Mouse (Mus musculus) intestine, embryonic 14.5 days (tissue): ENCODE results near the gene Degs2. TPM values are rescaled to one million over a fixed set of nuclear protein-coding genes. Genes with fewer than 3 reads are reported as not detected.
A peak's percentile ranks its signal among the peaks of the same experiment; 100 is the strongest.

Experiments
- ATAC-seq: fragments of 200-750 bp; cut with Nextera tagmentation; replicated peaks from 2 replicates; pipeline ENCODE4 v1.8.0; 2017; ENCODE audit warnings: low read depth, moderate number of reproducible peaks, moderate TSS enrichment, moderate library complexity; ENCODE audit not compliant: low FRiP score, low TSS enrichment
- DNase-seq: peaks from one replicate; pipeline ENCODE4 v3.0.0-alpha.2; 2018; ENCODE audit warnings: low spot score
- H3K27ac ChIP-seq: fragments of 300-500 bp; sonication (generic); 2 replicates; pipeline ENCODE4 v1.5.1; 2014; ENCODE audit warnings: low read depth, mild to moderate bottlenecking, control low read depth
- H3K27me3 ChIP-seq: fragments of 300-500 bp; sonication (generic); replicated peaks from 2 replicates; pipeline ENCODE4 v1.6.1; 2014; ENCODE audit warnings: low read length, control low read depth; ENCODE audit not compliant: control insufficient read depth, insufficient read depth
- H3K36me3 ChIP-seq: fragments of 300-500 bp; sonication (generic); 2 replicates; pipeline ENCODE4 v1.6.1; 2014; ENCODE audit warnings: low read length, control low read depth; ENCODE audit not compliant: control insufficient read depth, insufficient read depth
- H3K4me1 ChIP-seq: fragments of 300-500 bp; sonication (generic); replicated peaks from 2 replicates; pipeline ENCODE4 v1.6.1; 2014; ENCODE audit warnings: low read length, control low read depth, mixed read lengths; ENCODE audit not compliant: control insufficient read depth, insufficient read depth
- H3K4me2 ChIP-seq: fragments of 300-500 bp; sonication (generic); 2 replicates; pipeline ENCODE4 v1.6.1; 2014; ENCODE audit warnings: low read length
- H3K4me3 ChIP-seq: fragments of 300-500 bp; sonication (generic); 2 replicates; pipeline ENCODE4 v1.5.1; 2014; ENCODE audit warnings: low read depth, low read length, control low read depth, mixed read lengths
- H3K9ac ChIP-seq: fragments of 300-500 bp; sonication (generic); 2 replicates; pipeline ENCODE4 v1.6.1; 2014; ENCODE audit warnings: mild to moderate bottlenecking, low read length
- H3K9me3 ChIP-seq: fragments of 300-500 bp; sonication (generic); 2 replicates; pipeline ENCODE4 v1.6.1; 2016; ENCODE audit warnings: low read length, control low read depth; ENCODE audit not compliant: control insufficient read depth
- WGBS: fragments of 180-500 bp; shearing (Covaris S2); extraction: QIAGEN DNeasy Blood & Tissue Kit; methylation state at CpG from one replicate; pipeline ENCODE4 v1.1.7; 2014; 5-methylcytosine and 5-hydroxymethylcytosine counted together
- polyA plus RNA-seq: library from polyadenylated mRNA; unstranded; fragments of >200 nt; fragmentation: Nextera tagmentation; extraction: Ambion mirVana; gene quantifications from 2 replicates; pipeline ENCODE4 v1.2.1, GENCODE M21; 2014

Degs2 gene
- polyA plus RNA-seq = 43.9 and 51.6 TPM in 2 replicates

GRCm38 (mm10) chr12:108702185-108702584, at the start of gene Degs2:
Gene Degs2 (minus strand): TSS chr12:108702315.
- ATAC-seq (peak; percentile 79), DNase-seq (peak; percentile 72)
- peak within 1 kb of the TSS; percentile 47 for H3K4me2 ChIP-seq
- peak within 1 kb of the TSS; percentile 31 for H3K4me3 ChIP-seq
- no peak within 1 kb of the TSS for H3K27ac ChIP-seq
- WGBS = 1% methylated on average over 32 of the region's 32 CpGs
- peaks cover 5% of the 10 kb centered on the region; the same call in 1 of the 2 replicates for H3K4me1 ChIP-seq
- H3K36me3 ChIP-seq = no peaks in the 10 kb centered on the region
- no peaks in the 10 kb centered on the region for H3K9me3 ChIP-seq
- H3K27me3 ChIP-seq = peaks cover 37% of the 10 kb centered on the region
- peak within 1 kb of the TSS; percentile 22; the same call in 1 of the 2 replicates for H3K9ac ChIP-seq

GRCm38 (mm10) chr12:108751790-108752189, 49.7 kb upstream of the Degs2 start:
- no peak for DNase-seq
- Histone ChIP-seq H3K27ac (no peak overlapping the region), H3K27me3 (no peaks in the 10 kb centered on the region), H3K9ac (no peak overlapping the region), H3K36me3 (no peaks in the 10 kb centered on the region), H3K4me2 (no peak overlapping the region), H3K4me1 (no peaks in the 10 kb centered on the region), H3K9me3 (no peaks in the 10 kb centered on the region), H3K4me3 (no peak overlapping the region)
- ATAC-seq = no peak
- 60% methylated on average over 9 of the region's 9 CpGs for WGBS

GRCm38 (mm10) chr12:108750226-108750625, 48.1 kb upstream of the Degs2 start:
- 84% methylated on average over 3 of the region's 3 CpGs for WGBS
- ATAC-seq (no peak), DNase-seq (no peak)

GRCm38 (mm10) chr12:108749454-108749853, 47.3 kb upstream of the Degs2 start:
- no peak overlapping the region for H3K4me2 ChIP-seq
- ATAC-seq (no peak), DNase-seq (peak; percentile 37)
- H3K9me3 ChIP-seq = no peaks in the 10 kb centered on the region
- no peaks in the 10 kb centered on the region for H3K36me3 ChIP-seq
- H3K4me1 ChIP-seq = no peaks in the 10 kb centered on the region
- WGBS = 79% methylated on average over 9 of the region's 9 CpGs
- H3K27ac ChIP-seq = no peak overlapping the region
- no peaks in the 10 kb centered on the region for H3K27me3 ChIP-seq
- no peak overlapping the region for H3K4me3 ChIP-seq
- H3K9ac ChIP-seq = no peak overlapping the region

More at GRCm38 (mm10) chr12:108750226-108750625, 48.1 kb upstream of the Degs2 start:
- no peak overlapping the region for H3K9ac ChIP-seq
- H3K36me3 ChIP-seq = no peaks in the 10 kb centered on the region
- no peak overlapping the region for H3K4me2 ChIP-seq
- no peaks in the 10 kb centered on the region for H3K27me3 ChIP-seq
- H3K4me1 ChIP-seq = no peaks in the 10 kb centered on the region
- H3K27ac ChIP-seq = no peak overlapping the region
- no peaks in the 10 kb centered on the region for H3K9me3 ChIP-seq
- H3K4me3 ChIP-seq = no peak overlapping the region

- Histone ChIP-seq H3K4me1 (no peaks in the 10 kb centered on the region), H3K9ac (no peak overlapping the region), H3K36me3 (no peaks in the 10 kb centered on the region), H3K9me3 (no peaks in the 10 kb centered on the region), H3K4me2 (no peak overlapping the region), H3K27ac (no peak overlapping the region), H3K27me3 (no peaks in the 10 kb centered on the region), H3K4me3 (no peak overlapping the region)
- WGBS = 77% methylated on average over 6 of the region's 6 CpGs
- ATAC-seq (no peak), DNase-seq (peak; percentile 41)
Measured at GRCm38 (mm10) chr12:108749019-108749418, 46.9 kb upstream of the Degs2 start.

- DNase-seq (peak; percentile 12), ATAC-seq (no peak)
- Histone ChIP-seq H3K9ac (no peak overlapping the region), H3K27ac (no peak overlapping the region), H3K4me2 (no peak overlapping the region), H3K4me3 (no peak overlapping the region), H3K27me3 (no peaks in the 10 kb centered on the region), H3K36me3 (no peaks in the 10 kb centered on the region), H3K4me1 (no peaks in the 10 kb centered on the region), H3K9me3 (no peaks in the 10 kb centered on the region)
Measured at GRCm38 (mm10) chr12:108745990-108746389, 43.9 kb upstream of the Degs2 start.

GRCm38 (mm10) chr12:108742241-108742640, 40.1 kb upstream of the Degs2 start:
- no peaks in the 10 kb centered on the region for H3K27me3 ChIP-seq
- ATAC-seq = no peak
- no peaks in the 10 kb centered on the region for H3K4me1 ChIP-seq
- no peaks in the 10 kb centered on the region for H3K9me3 ChIP-seq
- H3K27ac ChIP-seq = no peak overlapping the region
- no peak overlapping the region for H3K4me2 ChIP-seq
- no peaks in the 10 kb centered on the region for H3K36me3 ChIP-seq
- no peak overlapping the region for H3K9ac ChIP-seq
- no peak overlapping the region for H3K4me3 ChIP-seq
- DNase-seq = no peak
- WGBS = 68% methylated on average over 4 of the region's 4 CpGs

- DNase-seq = peak; percentile 45
- H3K4me2 ChIP-seq = no peak overlapping the region
- 52% methylated on average over 2 of the region's 2 CpGs for WGBS
Measured at GRCm38 (mm10) chr12:108741472-108741871, 39.4 kb upstream of the Degs2 start.

GRCm38 (mm10) chr12:108738745-108739144, 36.6 kb upstream of the Degs2 start:
- Histone ChIP-seq H3K9me3 (no peaks in the 10 kb centered on the region), H3K27me3 (no peaks in the 10 kb centered on the region), H3K9ac (no peak overlapping the region), H3K4me1 (no peaks in the 10 kb centered on the region), H3K4me3 (no peak overlapping the region), H3K27ac (no peak overlapping the region), H3K4me2 (no peak overlapping the region), H3K36me3 (no peaks in the 10 kb centered on the region)
- ATAC-seq (no peak), DNase-seq (peak; percentile 41)
- 94% methylated on average over 12 of the region's 12 CpGs for WGBS

More at GRCm38 (mm10) chr12:108741472-108741871, 39.4 kb upstream of the Degs2 start:
- H3K27me3 ChIP-seq = no peaks in the 10 kb centered on the region
- ATAC-seq = no peak
- no peak overlapping the region for H3K4me3 ChIP-seq
- no peak overlapping the region for H3K9ac ChIP-seq
- no peaks in the 10 kb centered on the region for H3K9me3 ChIP-seq
- no peaks in the 10 kb centered on the region for H3K36me3 ChIP-seq
- H3K4me1 ChIP-seq = no peaks in the 10 kb centered on the region
- no peak overlapping the region for H3K27ac ChIP-seq
